Mouse (Mus musculus) E14TG2a.4 (cell line): ENCODE measurements around the gene Rbp7.

Experiments
- CTCF ChIP-seq: conservative IDR thresholded peaks from 2 replicates; pipeline ENCODE4 v1.5.1; 2014; ENCODE audit warnings: low read length
- NANOG ChIP-seq: IDR thresholded peaks from 2 replicates; pipeline ENCODE4 v1.6.1; 2014; ENCODE audit warnings: borderline replicate concordance, low read length, mixed read lengths
- POU5F1 ChIP-seq: IDR thresholded peaks from 2 replicates; pipeline ENCODE4 v1.6.1; 2014; ENCODE audit warnings: low read length, borderline replicate concordance

DNA sequence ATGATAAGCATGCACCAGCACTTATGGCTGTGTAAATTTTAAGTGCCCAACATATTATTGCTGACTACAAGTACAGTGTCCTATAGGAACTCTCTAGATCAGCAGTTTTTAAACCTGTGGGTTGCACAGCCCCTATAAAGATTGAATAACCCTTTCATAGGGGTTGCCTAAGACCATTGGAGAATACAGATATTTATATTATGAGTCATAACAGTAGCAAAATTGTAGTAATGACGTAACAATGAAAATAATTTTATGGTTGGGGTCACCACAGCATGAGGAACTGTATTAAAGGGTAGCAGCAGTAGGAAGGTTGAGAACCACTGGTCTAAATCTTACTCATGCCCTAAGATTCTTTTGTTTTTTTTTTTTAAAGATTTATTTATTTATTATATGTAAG is 4.6 kb upstream of the Rbp7 start:
- TF ChIP-seq CTCF (no peak), POU5F1 (no peak), NANOG (no peak)
